Mouse (Mus musculus) MEL (cell line): ENCODE measurements around the gene Pianp. TPM values are rescaled to one million over a fixed set of nuclear protein-coding genes. Genes with fewer than 3 reads are reported as not detected.
A peak's percentile ranks its signal among the peaks of the same experiment; 100 is the strongest.

ENCODE experiments used
- DNase-seq: peaks from one replicate; pipeline ENCODE4 v3.0.0; 2011; ENCODE audit warnings: low read depth, low spot score
- H3K27ac ChIP-seq: 2 replicates; pipeline ENCODE4 v1.5.1; 2012; ENCODE audit warnings: low read depth, mild to moderate bottlenecking, control low read depth, low read length, moderate library complexity; ENCODE audit not compliant: control insufficient read depth
- H3K27me3 ChIP-seq, 2 experiments: fragments of 150-350 bp in 1 of 2; sonication (generic) in 1 of 2; 2 replicates each; pipeline ENCODE4 v1.6.1; 2012; ENCODE audit warnings: low read length in 2 of 2, mild to moderate bottlenecking in 2 of 2, improper control_type of control experiment in 1 of 2, moderate library complexity in 1 of 2; ENCODE audit not compliant: insufficient read depth in 2 of 2, control insufficient read depth in 1 of 2
- H3K36me3 ChIP-seq, 2 experiments: 2 replicates each; pipeline ENCODE4 v1.6.1; 2012 to 2014; ENCODE audit warnings: low read length in 2 of 2, improper control_type of control experiment in 1 of 2, inconsistent platforms in 1 of 2, mild to moderate bottlenecking in 1 of 2; ENCODE audit not compliant: insufficient read depth in 2 of 2, control insufficient read depth in 1 of 2
- H3K4me1 ChIP-seq, 2 experiments: fragments of 150-350 bp in 1 of 2; sonication (generic) in 1 of 2; 2 replicates each; pipeline ENCODE4 v1.6.1; 2012; ENCODE audit warnings: low read length in 2 of 2, improper control_type of control experiment in 1 of 2, mild to moderate bottlenecking in 1 of 2; ENCODE audit not compliant: insufficient read depth in 2 of 2, control insufficient read depth in 1 of 2
- H3K4me3 ChIP-seq, 2 experiments: fragments of 150-350 bp in 1 of 2; sonication (generic) in 1 of 2; 2 replicates each; pipeline ENCODE4 v1.5.1; 2012; ENCODE audit warnings: low read depth in 2 of 2, low read length in 2 of 2, mild to moderate bottlenecking in 2 of 2, moderate library complexity in 2 of 2, control low read depth in 1 of 2, improper control_type of control experiment in 1 of 2; ENCODE audit not compliant: control insufficient read depth in 1 of 2, insufficient read depth in 1 of 2
- H3K79me2 ChIP-seq: 2 replicates; pipeline ENCODE4 v1.6.1; 2012; ENCODE audit warnings: mild to moderate bottlenecking, low read length, moderate library complexity; ENCODE audit not compliant: control insufficient read depth, poor library complexity, insufficient read depth
- H3K9ac ChIP-seq: 2 replicates; pipeline ENCODE4 v1.6.1; 2012; ENCODE audit warnings: low read depth, mild to moderate bottlenecking, control low read depth, low read length, moderate library complexity; ENCODE audit not compliant: control insufficient read depth, poor library complexity, severe bottlenecking
- H3K9me3 ChIP-seq: fragments of 150-350 bp; sonication (generic); replicated peaks from 2 replicates; pipeline ENCODE4 v1.6.1; 2012; ENCODE audit warnings: mild to moderate bottlenecking, low read length, improper control_type of control experiment, moderate library complexity; ENCODE audit not compliant: insufficient read depth
- BHLHE40 ChIP-seq: IDR thresholded peaks from 2 replicates; pipeline ENCODE4 v1.6.1; 2012; ENCODE audit warnings: low read depth, mild to moderate bottlenecking, inconsistent platforms, low read length, improper control_type of control experiment, borderline replicate concordance
- CHD1 ChIP-seq: IDR thresholded peaks from 2 replicates; pipeline ENCODE4 v1.6.1; 2012; ENCODE audit warnings: low read depth, mild to moderate bottlenecking, inconsistent platforms, low read length, improper control_type of control experiment
- CTCF ChIP-seq, 3 experiments: IDR thresholded peaks in 2 of 3; conservative IDR thresholded peaks in 1 of 3; 2 replicates each; pipeline ENCODE4 v1.5.1; 2011 to 2012; ENCODE audit warnings: low read length in 3 of 3, low read depth in 2 of 3, mild to moderate bottlenecking in 2 of 3, improper control_type of control experiment in 1 of 3, inconsistent platforms in 1 of 3, mixed read lengths in 1 of 3, moderate library complexity in 1 of 3; ENCODE audit not compliant: control insufficient read depth in 1 of 3, insufficient read depth in 1 of 3, poor library complexity in 1 of 3, severe bottlenecking in 1 of 3
- E2F4 ChIP-seq: IDR thresholded peaks from 2 replicates; pipeline ENCODE4 v1.6.1; 2011; ENCODE audit warnings: low read depth, low read length, improper control_type of control experiment, borderline replicate concordance
- ELF1 ChIP-seq: IDR thresholded peaks from 2 replicates; pipeline ENCODE4 v1.6.1; 2014; ENCODE audit warnings: low read depth, mild to moderate bottlenecking, inconsistent platforms, low read length, improper control_type of control experiment, moderate library complexity
- EP300 ChIP-seq, 2 experiments: IDR thresholded peaks; 2 replicates each; pipeline ENCODE4 v1.6.1; 2011; ENCODE audit warnings: improper control_type of control experiment in 2 of 2, low read length in 2 of 2, low read depth in 1 of 2, mild to moderate bottlenecking in 1 of 2
- ETS1 ChIP-seq: IDR thresholded peaks from 2 replicates; pipeline ENCODE4 v1.6.1; 2012; ENCODE audit warnings: low read depth, mild to moderate bottlenecking, inconsistent platforms, low read length, improper control_type of control experiment, moderate library complexity
- GATA1 ChIP-seq: IDR thresholded peaks from 2 replicates; pipeline ENCODE4 v1.6.1; 2011; ENCODE audit warnings: low read depth, low read length, improper control_type of control experiment
- JUND ChIP-seq: IDR thresholded peaks from 2 replicates; pipeline ENCODE4 v1.6.1; 2011; ENCODE audit warnings: low read depth, mild to moderate bottlenecking, improper control_type of control experiment, low read length
- MAX ChIP-seq: IDR thresholded peaks from 2 replicates; pipeline ENCODE4 v1.6.1; 2011; ENCODE audit warnings: low read length, improper control_type of control experiment
- MAZ ChIP-seq: IDR thresholded peaks from 2 replicates; pipeline ENCODE4 v1.6.1; 2012; ENCODE audit warnings: low read depth, mild to moderate bottlenecking, inconsistent platforms, low read length, improper control_type of control experiment
- MEF2A ChIP-seq: IDR thresholded peaks from 2 replicates; pipeline ENCODE4 v1.6.1; 2014; ENCODE audit warnings: low read depth, mild to moderate bottlenecking, inconsistent platforms, low read length, improper control_type of control experiment; ENCODE audit not compliant: poor library complexity, insufficient replicate concordance, severe bottlenecking; ENCODE audit errors: extremely low read depth
- MXI1 ChIP-seq: IDR thresholded peaks from 2 replicates; pipeline ENCODE4 v1.6.1; 2011; ENCODE audit warnings: mild to moderate bottlenecking, low read depth, low read length, improper control_type of control experiment
- MYB ChIP-seq: IDR thresholded peaks from 2 replicates; pipeline ENCODE4 v1.6.1; 2011; ENCODE audit warnings: mild to moderate bottlenecking, low read depth, low read length, improper control_type of control experiment
- MYC ChIP-seq: IDR thresholded peaks from 2 replicates; pipeline ENCODE4 v1.6.1; 2011; ENCODE audit warnings: low read depth, mild to moderate bottlenecking, low read length, improper control_type of control experiment, moderate library complexity
- NELFE ChIP-seq: IDR thresholded peaks from 2 replicates; pipeline ENCODE4 v1.6.1; 2011; ENCODE audit warnings: low read depth, low read length, improper control_type of control experiment
- NRF1 ChIP-seq: IDR thresholded peaks from 2 replicates; pipeline ENCODE4 v1.6.1; 2014; ENCODE audit warnings: low read depth, mild to moderate bottlenecking, inconsistent platforms, low read length, improper control_type of control experiment, moderate library complexity; ENCODE audit not compliant: poor library complexity, insufficient read depth, severe bottlenecking
- POLR2A ChIP-seq, 2 experiments: IDR thresholded peaks; 2 replicates each; pipeline ENCODE4 v1.6.1; 2011 to 2012; ENCODE audit warnings: low read length in 2 of 2, mild to moderate bottlenecking in 2 of 2, control low read depth in 1 of 2, improper control_type of control experiment in 1 of 2, low read depth in 1 of 2, moderate library complexity in 1 of 2; ENCODE audit not compliant: control insufficient read depth in 1 of 2, insufficient read depth in 1 of 2, poor library complexity in 1 of 2
- POLR2AphosphoS2 ChIP-seq: IDR thresholded peaks from 2 replicates; pipeline ENCODE4 v1.6.1; 2011; ENCODE audit warnings: low read length, improper control_type of control experiment
- POLR2AphosphoS5 ChIP-seq: IDR thresholded peaks from 2 replicates; pipeline ENCODE4 v1.6.1; 2012; ENCODE audit warnings: low read depth, borderline replicate concordance, mild to moderate bottlenecking, inconsistent platforms, low read length, moderate library complexity, mixed read lengths
- SMC3 ChIP-seq: IDR thresholded peaks from 2 replicates; pipeline ENCODE4 v1.6.1; 2011; ENCODE audit warnings: low read depth, low read length, improper control_type of control experiment
- TBP ChIP-seq: IDR thresholded peaks from 2 replicates; pipeline ENCODE4 v1.8.0; 2011; ENCODE audit warnings: low read depth, low read length, improper control_type of control experiment
- USF2 ChIP-seq, 2 experiments: IDR thresholded peaks; 2 replicates each; pipeline ENCODE4 v1.6.1; 2011 to 2012; ENCODE audit warnings: improper control_type of control experiment in 2 of 2, low read length in 2 of 2, borderline replicate concordance in 1 of 2, inconsistent platforms in 1 of 2, low read depth in 1 of 2, mild to moderate bottlenecking in 1 of 2; ENCODE audit not compliant: insufficient read depth in 1 of 2
- ZC3H11A ChIP-seq: IDR thresholded peaks from 2 replicates; pipeline ENCODE4 v1.6.1; 2012; ENCODE audit warnings: low read depth, mild to moderate bottlenecking, inconsistent platforms, low read length, improper control_type of control experiment
- ZKSCAN1 ChIP-seq: IDR thresholded peaks from 2 replicates; pipeline ENCODE4 v1.6.1; 2012; ENCODE audit warnings: low read depth, mild to moderate bottlenecking, inconsistent platforms, low read length, improper control_type of control experiment, moderate library complexity
- ZMIZ1 ChIP-seq: IDR thresholded peaks from 2 replicates; pipeline ENCODE4 v1.6.1; 2012; ENCODE audit warnings: low read depth, mild to moderate bottlenecking, inconsistent platforms, low read length, improper control_type of control experiment, moderate library complexity
- ZNF384 ChIP-seq: IDR thresholded peaks from 2 replicates; pipeline ENCODE4 v1.6.1; 2012; ENCODE audit warnings: low read depth, mild to moderate bottlenecking, inconsistent platforms, low read length, improper control_type of control experiment
- polyA plus RNA-seq, 2 experiments: library from polyadenylated mRNA; stranded (reverse) in 1 of 2; unstranded in 1 of 2; fragments of >175 nt in 1 of 2; fragments of >200 nt in 1 of 2; gene quantifications; 2 replicates each; pipeline versions ENCODE4 v1.2.1 to v1.2.4; 2012; ENCODE audit warnings: low replicate concordance in 2 of 2, low read depth in 1 of 2; ENCODE audit not compliant: insufficient read length in 2 of 2, insufficient read depth in 1 of 2, missing spikeins in 1 of 2
- total RNA-seq: library from RNA; depleted of rRNA; stranded (reverse); fragments of 300-350 nt; gene quantifications from 2 replicates; pipeline ENCODE4 v1.2.3, GENCODE M21; 2012

Gene Pianp
- total and polyA plus RNA-seq, 3 experiments, result 0.19 to 5.5 TPM; not detected in 1

DNA sequence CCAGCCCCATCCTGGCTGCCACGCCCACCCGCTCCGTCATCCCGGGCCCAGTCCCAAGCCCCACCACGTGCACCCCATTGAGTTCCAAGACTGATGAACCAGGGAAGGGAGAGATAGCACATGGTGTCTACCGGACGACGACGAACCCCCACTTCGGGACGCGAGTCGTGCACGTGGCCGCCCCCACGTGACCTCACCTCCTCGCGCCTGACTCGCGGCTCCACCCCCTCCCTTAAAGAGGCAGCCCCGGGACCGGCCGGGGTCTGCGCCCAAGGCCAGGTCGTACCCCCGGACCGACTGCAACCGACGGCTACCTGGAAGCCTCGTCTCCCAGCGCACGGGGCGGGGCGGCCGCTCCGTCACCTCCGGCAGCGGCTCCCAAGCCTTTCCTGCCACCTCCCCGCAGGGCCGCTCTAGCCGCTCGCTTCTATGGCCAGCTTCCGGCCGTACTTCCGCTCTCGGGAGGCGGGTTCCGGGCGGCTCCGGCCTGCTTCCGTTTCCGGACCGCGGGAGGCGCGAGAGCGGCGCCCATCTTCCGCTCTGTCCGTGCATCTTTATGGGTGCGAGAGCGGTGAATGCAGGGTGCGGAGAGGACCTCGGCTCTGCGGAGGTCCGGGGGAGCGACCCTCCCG, 31.3 kb upstream of the Pianp start, which contains the start of gene Cops7a (continued):
- TF ChIP-seq NELFE, result peak; percentile 93
- peak; percentile 97 for TF ChIP-seq MYC
- no peak for TF ChIP-seq ZNF384

DNA sequence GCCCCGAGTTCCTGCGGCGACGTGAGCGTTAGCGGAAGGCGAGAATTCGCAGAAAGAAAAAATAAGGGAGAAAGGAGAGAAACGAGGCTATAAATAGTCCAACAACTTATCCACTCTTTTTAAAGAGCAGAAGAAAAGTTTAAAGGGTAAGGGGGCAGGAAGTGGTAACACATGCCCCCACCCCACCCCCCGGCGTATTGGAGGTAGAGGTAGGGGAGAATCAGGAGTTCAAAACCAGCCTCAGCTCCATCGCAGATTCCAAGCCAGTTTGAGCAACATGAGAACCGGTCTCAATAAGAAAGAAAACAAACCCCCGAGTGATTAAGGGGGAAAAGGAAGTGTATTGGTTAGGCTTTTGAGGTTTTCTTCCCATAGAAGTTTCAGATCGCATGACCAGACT, 30.7 kb upstream of the Pianp start:
- DNase-seq, result peak; percentile 61
- Histone ChIP-seq H3K79me2 (peaks cover 16% of the 10 kb centered on the region), H3K36me3 (peaks cover 1 to 18% of the 10 kb centered on the region in 2 experiments; a peak in 2 of 4 replicates), H3K27ac (peak overlapping the region; percentile 94), H3K27me3 (no peaks in the 10 kb centered on the region), H3K4me3 (peak overlapping the region; percentile 75 to 92), H3K9me3 (no peaks in the 10 kb centered on the region), H3K4me1 (peaks cover 0 to 12% of the 10 kb centered on the region in 2 experiments; a peak in 3 of 4 replicates), H3K9ac (peak overlapping the region; percentile 99)
- TF ChIP-seq CHD1, result peak; percentile 96
- TF ChIP-seq BHLHE40, result no peak

DNA sequence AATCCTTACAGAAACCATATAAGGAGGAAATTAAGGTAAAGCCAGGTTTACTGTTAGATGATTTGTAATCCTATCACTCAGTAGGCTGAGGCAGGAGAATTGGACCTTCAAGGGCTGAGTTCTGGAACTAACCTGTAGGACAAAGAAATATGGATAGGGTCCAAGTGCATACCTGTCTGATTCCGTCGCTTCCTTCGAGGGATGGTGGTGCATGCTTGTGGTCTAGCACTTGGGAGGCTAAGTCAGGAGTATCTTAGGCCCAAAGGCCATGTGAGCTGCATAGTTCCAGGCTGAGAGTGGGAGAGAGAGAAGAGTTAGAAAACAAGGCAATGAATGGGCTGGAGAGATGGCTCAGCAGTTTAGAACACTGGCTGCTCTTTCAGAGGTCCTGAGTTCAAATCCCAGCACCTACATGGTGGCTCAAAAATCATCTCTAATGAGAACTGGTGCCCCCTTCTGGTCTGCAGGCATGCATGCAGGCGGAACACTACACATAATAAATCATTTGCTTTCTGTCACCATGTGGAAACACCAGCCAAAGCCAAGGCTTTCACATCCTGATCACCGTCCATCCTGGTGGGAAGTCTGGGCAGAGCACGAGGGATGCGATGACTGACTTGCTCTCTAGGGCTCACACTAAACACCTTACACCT, 29.9 kb upstream of the Pianp start:
- H3K4me3 ChIP-seq, result peak overlapping the region in 1 of 2 experiments; percentile 75; a peak in 2 of 4 replicates
- H3K27me3 ChIP-seq, result no peaks in the 10 kb centered on the region
- no peaks in the 10 kb centered on the region for H3K9me3 ChIP-seq
- H3K4me1 ChIP-seq, result peaks cover 0 to 12% of the 10 kb centered on the region in 2 experiments; a peak in 3 of 4 replicates
- H3K27ac ChIP-seq, result no peak overlapping the region
- peak overlapping the region; percentile 99; the same call in 1 of the 2 replicates for H3K9ac ChIP-seq
- H3K79me2 ChIP-seq, result peaks cover 16% of the 10 kb centered on the region
- peak; percentile 55 for DNase-seq
- peaks cover 0 to 18% of the 10 kb centered on the region in 2 experiments; a peak in 2 of 4 replicates for H3K36me3 ChIP-seq
- TF ChIP-seq CHD1, result no peak
- TF ChIP-seq POLR2AphosphoS5, result no peak
- no peak for TF ChIP-seq MEF2A
- no peak for TF ChIP-seq GATA1
- no peak for TF ChIP-seq BHLHE40
- TF ChIP-seq E2F4, result no peak
- no peak for TF ChIP-seq EP300 (IDR thresholded peaks at IDR 0.05; ENCODE audit: low read depth in 1 of 2, low read length in 2 of 2)
- TF ChIP-seq ETS1, result no peak
- 0 out of 2 replicates have a peak, but pooled peaks have one; percentile 24 for TF ChIP-seq TBP
- TF ChIP-seq POLR2A (IDR thresholded peaks at IDR 0.05; ENCODE audit: control insufficient read depth in 1 of 2, insufficient read depth in 1 of 2, low read depth in 1 of 2, low read length in 2 of 2, poor library complexity in 1 of 2), result 0 out of 4 replicates have a peak, but pooled peaks of 1 of the 2 experiments have one; percentile 26
- TF ChIP-seq MAX, result no peak
- TF ChIP-seq NRF1, result no peak
- no peak for TF ChIP-seq MYB
- peak; percentile 36 for TF ChIP-seq SMC3
- no peak for TF ChIP-seq MYC
- TF ChIP-seq ELF1, result no peak
- TF ChIP-seq ZKSCAN1, result no peak
- TF ChIP-seq ZMIZ1, result no peak
- TF ChIP-seq POLR2AphosphoS2, result no peak
- no peak for TF ChIP-seq ZC3H11A
- no peak for TF ChIP-seq USF2 (IDR thresholded peaks at IDR 0.05; ENCODE audit: borderline replicate concordance in 1 of 2, insufficient read depth in 1 of 2, low read depth in 1 of 2, low read length in 2 of 2)
- TF ChIP-seq MAZ, result no peak
- TF ChIP-seq CTCF (IDR thresholded peaks at IDR 0.05 in 2 of 3, conservative IDR thresholded peaks at IDR 0.05 in 1 of 3; ENCODE audit: control insufficient read depth in 1 of 3, insufficient read depth in 1 of 3, low read depth in 2 of 3, low read length in 3 of 3, poor library complexity in 1 of 3, severe bottlenecking in 1 of 3), result peak; percentile 45 to 55 (median 54)
- no peak for TF ChIP-seq JUND
- no peak for TF ChIP-seq MXI1
